Mouse (Mus musculus): Measurements from ENCODE around the gene Btbd11. TPM values are rescaled to one million over a fixed set of nuclear protein-coding genes. Genes with fewer than 3 reads are reported as not detected.

Gene Btbd11
- polyA plus RNA-seq, 1 experiment from 2014 or later, result 0.39 TPM

GRCm38 (mm10) chr10:85359501-85360066 lies 27.0 kb upstream of the Btbd11 start:
- Histone ChIP-seq H3K9me3 (ENCODE audit: control insufficient read depth) (no peaks in the 10 kb centered on the region), H3K9ac (ENCODE audit: low read depth, low read length) (no peak overlapping the region), H3K27me3 (replicated peaks; ENCODE audit: control insufficient read depth, insufficient read depth, low read length) (no peaks in the 10 kb centered on the region), H3K36me3 (ENCODE audit: control insufficient read depth, insufficient read depth) (no peaks in the 10 kb centered on the region), H3K4me3 (ENCODE audit: low read depth, low read length) (no peak overlapping the region), H3K4me1 (replicated peaks; ENCODE audit: control insufficient read depth, insufficient read depth, low read length) (no peaks in the 10 kb centered on the region), H3K27ac (ENCODE audit: low read depth, low read length) (no peak overlapping the region), H3K4me2 (replicated peaks; ENCODE audit: low read depth) (no peak overlapping the region)
- TF ChIP-seq CTCF (IDR thresholded peaks at IDR 0.05; ENCODE audit: low read depth), result no peak
- no peak for ATAC-seq
- 78% methylated on average over 3 of the region's 3 CpGs for WGBS

DNA sequence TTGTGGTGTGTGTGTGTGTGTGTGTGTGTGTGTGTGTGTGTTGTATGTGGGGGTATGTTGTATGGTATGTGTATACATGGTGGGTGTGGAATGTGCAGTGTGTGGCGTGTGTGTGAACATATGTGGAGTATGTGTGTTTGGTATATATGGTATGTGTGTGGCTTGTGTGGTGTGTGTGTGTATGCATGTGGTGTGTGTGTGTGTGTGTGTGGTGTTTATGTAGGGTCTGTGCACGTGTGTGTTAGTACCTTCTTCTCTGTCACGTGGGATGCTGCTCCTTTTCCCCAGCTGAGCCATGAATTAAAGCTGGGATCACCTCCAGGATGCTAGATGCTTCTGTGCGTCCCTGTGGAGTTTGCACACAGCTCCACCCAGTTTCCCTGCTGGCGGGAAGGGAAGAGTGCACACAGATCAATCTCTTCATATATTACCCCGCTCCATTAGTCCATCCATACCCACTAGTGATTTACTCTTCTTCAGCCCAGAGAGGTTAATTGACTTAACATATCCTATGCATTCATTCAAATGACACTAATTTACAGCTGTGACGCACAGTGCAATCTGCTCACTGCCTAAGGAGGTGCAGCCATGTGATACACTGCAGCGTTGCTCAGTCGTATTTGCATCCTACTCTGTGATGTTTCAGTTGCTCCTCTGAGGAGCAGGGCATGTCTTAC lies 23.7 kb upstream of the Btbd11 start:
- H3K27ac ChIP-seq (ENCODE audit: low read depth, low read length), result no peak overlapping the region
- no peak overlapping the region for H3K9ac ChIP-seq (ENCODE audit: low read depth, low read length)
- TF ChIP-seq CTCF (IDR thresholded peaks at IDR 0.05; ENCODE audit: low read depth), result no peak
- 64% methylated on average over 9 of the region's 9 CpGs for WGBS
- no peaks in the 10 kb centered on the region for H3K27me3 ChIP-seq (replicated peaks; ENCODE audit: control insufficient read depth, insufficient read depth, low read length)
- no peaks in the 10 kb centered on the region for H3K4me1 ChIP-seq (replicated peaks; ENCODE audit: control insufficient read depth, insufficient read depth, low read length)
- H3K36me3 ChIP-seq (ENCODE audit: control insufficient read depth, insufficient read depth), result no peaks in the 10 kb centered on the region
- ATAC-seq, result no peak
- no peak overlapping the region for H3K4me2 ChIP-seq (replicated peaks; ENCODE audit: low read depth)
- H3K4me3 ChIP-seq (ENCODE audit: low read depth, low read length), result no peak overlapping the region
- H3K9me3 ChIP-seq (ENCODE audit: control insufficient read depth), result no peaks in the 10 kb centered on the region

GRCm38 (mm10) chr10:85366876-85367275 lies 19.7 kb upstream of the Btbd11 start:
- no peak overlapping the region for H3K4me2 ChIP-seq (replicated peaks; ENCODE audit: low read depth)
- H3K4me3 ChIP-seq (ENCODE audit: low read depth, low read length), result no peak overlapping the region
- no peak for TF ChIP-seq CTCF (IDR thresholded peaks at IDR 0.05; ENCODE audit: low read depth)
- H3K9ac ChIP-seq (ENCODE audit: low read depth, low read length), result no peak overlapping the region
- no peaks in the 10 kb centered on the region for H3K4me1 ChIP-seq (replicated peaks; ENCODE audit: control insufficient read depth, insufficient read depth, low read length)
- H3K27me3 ChIP-seq (replicated peaks; ENCODE audit: control insufficient read depth, insufficient read depth, low read length), result no peaks in the 10 kb centered on the region
- no peak overlapping the region for H3K27ac ChIP-seq (ENCODE audit: low read depth, low read length)
- WGBS, result 69% methylated on average over 10 of the region's 10 CpGs
- ATAC-seq, result no peak
- H3K9me3 ChIP-seq (ENCODE audit: control insufficient read depth), result no peaks in the 10 kb centered on the region
- no peaks in the 10 kb centered on the region for H3K36me3 ChIP-seq (ENCODE audit: control insufficient read depth, insufficient read depth)

DNA sequence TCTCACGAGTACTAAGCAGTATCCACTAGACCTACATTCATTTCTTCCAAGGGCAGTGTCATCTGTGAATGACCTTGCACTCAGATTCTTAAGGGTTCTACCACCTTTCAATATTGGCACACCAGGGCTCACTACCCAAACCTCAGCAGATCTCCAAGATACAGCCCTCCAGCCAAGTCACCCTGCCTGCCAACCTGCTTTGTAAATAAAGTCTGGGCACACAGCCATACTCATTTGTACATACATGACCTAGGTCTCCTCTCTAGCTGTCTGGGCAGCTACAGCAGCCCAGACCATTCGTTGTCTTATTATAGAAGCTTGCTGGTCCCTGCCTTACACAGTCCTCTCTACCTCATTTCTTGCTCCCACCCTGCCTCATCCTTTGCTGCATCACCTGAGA lies 15.3 kb upstream of the Btbd11 start:
- ATAC-seq, result no peak
- H3K9ac ChIP-seq (ENCODE audit: low read depth, low read length), result no peak overlapping the region
- no peak overlapping the region for H3K4me2 ChIP-seq (replicated peaks; ENCODE audit: low read depth)
- H3K4me1 ChIP-seq (replicated peaks; ENCODE audit: control insufficient read depth, insufficient read depth, low read length), result no peaks in the 10 kb centered on the region
- H3K27ac ChIP-seq (ENCODE audit: low read depth, low read length), result no peak overlapping the region
- WGBS, result 77% methylated on average over 2 of the region's 2 CpGs
- no peaks in the 10 kb centered on the region for H3K36me3 ChIP-seq (ENCODE audit: control insufficient read depth, insufficient read depth)
- no peaks in the 10 kb centered on the region for H3K9me3 ChIP-seq (ENCODE audit: control insufficient read depth)
- no peaks in the 10 kb centered on the region for H3K27me3 ChIP-seq (replicated peaks; ENCODE audit: control insufficient read depth, insufficient read depth, low read length)
- no peak for TF ChIP-seq CTCF (IDR thresholded peaks at IDR 0.05; ENCODE audit: low read depth)
- no peak overlapping the region for H3K4me3 ChIP-seq (ENCODE audit: low read depth, low read length)

- no peaks in the 10 kb centered on the region for H3K4me1 ChIP-seq (replicated peaks; ENCODE audit: control insufficient read depth, insufficient read depth, low read length)
- H3K27ac ChIP-seq (ENCODE audit: low read depth, low read length), result no peak overlapping the region
- H3K4me3 ChIP-seq (ENCODE audit: low read depth, low read length), result no peak overlapping the region
- H3K36me3 ChIP-seq (ENCODE audit: control insufficient read depth, insufficient read depth), result no peaks in the 10 kb centered on the region
- no peak for ATAC-seq
- H3K4me2 ChIP-seq (replicated peaks; ENCODE audit: low read depth), result no peak overlapping the region
- no peak overlapping the region for H3K9ac ChIP-seq (ENCODE audit: low read depth, low read length)
- no peak for TF ChIP-seq CTCF (IDR thresholded peaks at IDR 0.05; ENCODE audit: low read depth)
- no peaks in the 10 kb centered on the region for H3K27me3 ChIP-seq (replicated peaks; ENCODE audit: control insufficient read depth, insufficient read depth, low read length)
- no peaks in the 10 kb centered on the region for H3K9me3 ChIP-seq (ENCODE audit: control insufficient read depth)
- WGBS, result 68% methylated on average over 4 of the region's 4 CpGs
Measured at GRCm38 (mm10) chr10:85372108-85372507, 14.5 kb upstream of the Btbd11 start.

GRCm38 (mm10) chr10:85378972-85379371 lies 7.6 kb upstream of the Btbd11 start:
- H3K36me3 ChIP-seq (ENCODE audit: control insufficient read depth, insufficient read depth), result no peaks in the 10 kb centered on the region
- no peaks in the 10 kb centered on the region for H3K27me3 ChIP-seq (replicated peaks; ENCODE audit: control insufficient read depth, insufficient read depth, low read length)
- no peaks in the 10 kb centered on the region for H3K4me1 ChIP-seq (replicated peaks; ENCODE audit: control insufficient read depth, insufficient read depth, low read length)
- H3K9me3 ChIP-seq (ENCODE audit: control insufficient read depth), result no peaks in the 10 kb centered on the region
- H3K4me2 ChIP-seq (replicated peaks; ENCODE audit: low read depth), result peak overlapping the region; percentile 45
- H3K27ac ChIP-seq (ENCODE audit: low read depth, low read length), result no peak overlapping the region
- no peak overlapping the region for H3K9ac ChIP-seq (ENCODE audit: low read depth, low read length)
- 10% methylated on average over 8 of the region's 8 CpGs for WGBS
- no peak for TF ChIP-seq CTCF (IDR thresholded peaks at IDR 0.05; ENCODE audit: low read depth)
- no peak for ATAC-seq
- no peak overlapping the region for H3K4me3 ChIP-seq (ENCODE audit: low read depth, low read length)
